Mouse (Mus musculus): ENCODE measurements around the gene Nup210. TPM values are rescaled to one million over a fixed set of nuclear protein-coding genes. Genes with fewer than 3 reads are reported as not detected.

Gene Nup210
- total and polyA plus RNA-seq, 2 experiments from 2014 or later, result 17.2 to 67.8 TPM

DNA sequence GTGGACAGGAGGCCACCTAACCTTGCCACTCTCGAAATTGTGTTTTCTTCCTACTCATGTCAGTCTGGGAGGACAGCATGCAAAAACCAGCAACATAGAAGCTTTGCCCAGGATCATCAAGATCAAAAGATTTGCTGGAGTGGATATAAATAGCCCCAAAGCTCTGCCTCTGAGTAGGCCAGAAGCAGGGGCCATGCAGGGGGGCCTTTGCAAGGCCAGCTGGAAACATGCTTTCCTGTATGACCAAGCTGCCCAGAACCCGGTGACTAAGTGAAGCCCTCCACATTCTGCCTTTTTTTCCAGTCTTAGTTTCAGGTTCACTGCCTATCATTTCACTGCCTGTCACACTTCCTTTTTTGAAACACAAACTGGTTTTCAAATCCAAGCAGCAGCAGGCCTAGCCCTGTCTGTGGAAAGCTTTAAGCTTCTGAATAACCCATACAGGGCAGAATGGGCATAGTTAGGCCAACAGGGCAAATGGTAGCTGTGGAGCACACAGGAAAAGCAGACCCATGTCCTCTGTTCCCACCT is 147.2 kb downstream of the Nup210 start:
- ATAC-seq (ENCODE audit: low FRiP score) (no peak), DNase-seq (ENCODE audit: low spot score) (no peak)
- Histone ChIP-seq H3K9ac (replicated peaks; ENCODE audit: low read length, poor library complexity, severe bottlenecking) (no peak overlapping the region), H3K27ac (ENCODE audit: low read depth, low read length) (no peak overlapping the region; the same call in 1 of the 2 replicates), H3K9me3 (ENCODE audit: low read length) (no peaks in the 10 kb centered on the region), H3K4me2 (ENCODE audit: low read depth, low read length, poor library complexity, severe bottlenecking) (no peak overlapping the region), H3K4me1 (ENCODE audit: insufficient read depth, low read length) (no peaks in the 10 kb centered on the region), H3K4me3 (ENCODE audit: low read depth, low read length) (no peak overlapping the region), H3K36me3 (ENCODE audit: insufficient read depth, low read length) (no peaks in the 10 kb centered on the region), H3K27me3 (ENCODE audit: insufficient read depth, low read length) (no peaks in the 10 kb centered on the region)
- TF ChIP-seq CTCF (IDR thresholded peaks at IDR 0.05), result no peak
- 47% methylated on average over 2 of the region's 2 CpGs for WGBS

Other genes starting within 250 kb of the Nup210 start
- 149 and 151 TPM in 2 replicates for gene Iqsec1, start 128.1 kb downstream of the Nup210 start, total RNA-seq (2014; rRNA removed)
- gene Iqsec1, start 128.1 kb downstream of the Nup210 start, polyA plus RNA-seq (2015; fragmentation: Nextera tagmentation; extraction: Ambion mirVana), result 29.0 and 34.5 TPM in 2 replicates
- 104 and 121 TPM in 2 replicates for gene Hdac11, start 39.8 kb upstream of the Nup210 start, total RNA-seq (2014; rRNA removed)
- 55.2 and 59.1 TPM in 2 replicates for gene Hdac11, start 39.8 kb upstream of the Nup210 start, polyA plus RNA-seq (2015; fragmentation: Nextera tagmentation; extraction: Ambion mirVana)
- gene Fbln2, start 95.6 kb upstream of the Nup210 start, total RNA-seq (2014; rRNA removed), result 32.0 and 33.5 TPM in 2 replicates
- gene Fbln2, start 95.6 kb upstream of the Nup210 start, polyA plus RNA-seq (2015; fragmentation: Nextera tagmentation; extraction: Ambion mirVana), result 12.1 and 15.3 TPM in 2 replicates